Mouse (Mus musculus): ENCODE data around the gene Bbs5. TPM values are rescaled to one million over a fixed set of nuclear protein-coding genes. Genes with fewer than 3 reads are reported as not detected.
"Not testable (repeated sequence)": the region's sequence is repeated elsewhere in the genome, so short reads cannot be mapped to it uniquely, and the experiment has no call there.

The Bbs5 gene
- total RNA-seq, 1 experiment = 8.3 TPM

DNA sequence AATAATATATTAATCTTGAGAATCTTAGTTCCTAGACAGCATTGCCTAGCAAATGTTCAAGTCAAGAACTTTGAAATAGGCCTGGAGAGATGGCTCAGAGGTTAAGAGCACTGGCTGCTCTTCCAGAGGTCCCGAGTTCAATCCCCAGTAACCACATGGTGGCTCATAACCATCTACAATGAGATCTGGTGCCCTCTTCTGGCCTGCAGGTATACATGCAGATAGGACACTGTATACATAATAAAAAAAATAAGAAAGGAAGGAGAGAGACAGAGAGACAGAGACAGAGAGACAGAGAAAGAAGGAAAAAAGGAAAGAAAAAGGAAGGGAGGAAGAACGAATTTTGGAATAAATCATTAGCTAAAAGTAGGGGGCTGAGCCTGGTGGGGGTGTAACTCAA lies 29.7 kb downstream of the Bbs5 start:
- no peak for DNase-seq (ENCODE audit: low read depth, low spot score)
- Histone ChIP-seq H3K4me3 (ENCODE audit: insufficient read depth in 1 of 2, low read depth in 1 of 2, low read length in 2 of 2, poor library complexity in 1 of 2, severe bottlenecking in 1 of 2) (no peak overlapping the region), H3K4me1 (ENCODE audit: control insufficient read depth in 2 of 2, insufficient read depth in 2 of 2, low read length in 2 of 2, poor library complexity in 1 of 2) (no peaks in the 10 kb centered on the region), H3K27ac (ENCODE audit: insufficient read depth, low read depth, low read length, poor library complexity, severe bottlenecking) (no peak overlapping the region), H3K9me3 (ENCODE audit: control insufficient read depth, insufficient read depth, low read depth, low read length) (no peaks in the 10 kb centered on the region), H3K9ac (ENCODE audit: insufficient read depth, low read depth, low read length, poor library complexity, severe bottlenecking) (no peak overlapping the region), H3K36me3 (ENCODE audit: control insufficient read depth, insufficient read depth, low read length, poor library complexity, severe bottlenecking) (no peaks in the 10 kb centered on the region)
- in situ Hi-C loops (cut with MboI; ENCODE audit: low sequenced_read_pairs in 2 of 2, unreplicated experiment in 2 of 2) = no loop called here
- TF ChIP-seq ZNF384 (IDR thresholded peaks at IDR 0.05; ENCODE audit: low read depth, low read length) (peak; percentile 80), MAFK (IDR thresholded peaks at IDR 0.05; ENCODE audit: insufficient read depth, low read depth, low read length) (no peak), CHD2 (IDR thresholded peaks at IDR 0.05; ENCODE audit: low read depth, low read length) (no peak)

DNA sequence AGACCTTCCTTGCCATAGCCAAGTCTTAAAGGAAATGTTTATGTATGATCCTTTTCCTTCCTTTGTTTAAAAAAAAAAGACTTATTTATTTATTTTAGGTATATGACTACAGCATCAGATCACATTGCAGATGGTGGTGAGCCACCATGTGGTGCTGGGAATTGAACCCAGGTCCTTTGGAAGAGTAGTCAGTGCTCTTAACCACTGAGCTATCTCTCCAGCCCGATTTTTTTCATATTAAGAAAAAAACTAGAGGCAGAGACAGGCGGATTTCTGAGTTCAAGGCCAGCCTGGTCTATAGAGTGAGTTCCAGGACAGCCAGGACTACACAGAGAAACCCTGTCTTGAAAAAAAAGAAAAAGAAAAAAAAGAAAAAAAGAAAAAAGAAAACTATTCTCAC lies 30.2 kb downstream of the Bbs5 start:
- H3K4me1 ChIP-seq (ENCODE audit: control insufficient read depth in 2 of 2, insufficient read depth in 2 of 2, low read length in 2 of 2, poor library complexity in 1 of 2); H3K9ac ChIP-seq (ENCODE audit: insufficient read depth, low read depth, low read length, poor library complexity, severe bottlenecking); DNase-seq (ENCODE audit: low read depth, low spot score); H3K4me3 ChIP-seq (ENCODE audit: insufficient read depth in 1 of 2, low read depth in 1 of 2, low read length in 2 of 2, poor library complexity in 1 of 2, severe bottlenecking in 1 of 2); in situ Hi-C loops (cut with MboI; ENCODE audit: low sequenced_read_pairs in 2 of 2, unreplicated experiment in 2 of 2); H3K27ac ChIP-seq (ENCODE audit: insufficient read depth, low read depth, low read length, poor library complexity, severe bottlenecking); H3K9me3 ChIP-seq (ENCODE audit: control insufficient read depth, insufficient read depth, low read depth, low read length); H3K36me3 ChIP-seq (ENCODE audit: control insufficient read depth, insufficient read depth, low read length, poor library complexity, severe bottlenecking): not testable (repeated sequence)

DNA sequence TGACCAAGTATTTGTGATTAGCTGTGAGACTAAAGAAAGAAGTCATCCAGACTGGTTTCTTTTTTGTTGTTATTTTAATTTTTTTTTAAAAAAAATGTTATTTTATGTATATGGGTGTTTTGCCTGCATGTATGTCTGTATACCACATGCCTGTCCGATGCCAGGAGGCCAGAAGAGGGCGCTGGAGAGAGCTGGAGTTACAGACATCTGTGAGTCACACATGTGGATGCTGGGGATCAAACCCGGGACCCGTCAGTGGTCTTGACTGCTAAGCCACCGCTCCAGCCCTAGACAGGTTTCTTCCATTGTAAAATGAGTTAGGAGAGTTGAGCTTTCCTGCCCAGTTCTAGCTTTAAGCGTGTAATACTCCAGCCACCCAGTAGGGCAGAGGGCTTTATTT lies 33.0 kb downstream of the Bbs5 start:
- Histone ChIP-seq H3K9ac (ENCODE audit: insufficient read depth, low read depth, low read length, poor library complexity, severe bottlenecking) (no peak overlapping the region), H3K4me1 (ENCODE audit: control insufficient read depth in 2 of 2, insufficient read depth in 2 of 2, low read length in 2 of 2, poor library complexity in 1 of 2) (no peaks in the 10 kb centered on the region), H3K36me3 (ENCODE audit: control insufficient read depth, insufficient read depth, low read length, poor library complexity, severe bottlenecking) (no peaks in the 10 kb centered on the region), H3K4me3 (ENCODE audit: insufficient read depth in 1 of 2, low read depth in 1 of 2, low read length in 2 of 2, poor library complexity in 1 of 2, severe bottlenecking in 1 of 2) (no peak overlapping the region), H3K9me3 (ENCODE audit: control insufficient read depth, insufficient read depth, low read depth, low read length) (no peaks in the 10 kb centered on the region), H3K27ac (ENCODE audit: insufficient read depth, low read depth, low read length, poor library complexity, severe bottlenecking) (no peak overlapping the region)
- peak; percentile 73 for DNase-seq (ENCODE audit: low read depth, low spot score)
- in situ Hi-C loops (cut with MboI; ENCODE audit: low sequenced_read_pairs in 2 of 2, unreplicated experiment in 2 of 2) = no loop called here
- TF ChIP-seq HCFC1 (IDR thresholded peaks at IDR 0.05; ENCODE audit: borderline replicate concordance, insufficient read depth, low read length) (no peak), ZC3H11A (IDR thresholded peaks at IDR 0.05; ENCODE audit: borderline replicate concordance, low read depth, low read length) (no peak), CHD2 (IDR thresholded peaks at IDR 0.05; ENCODE audit: low read depth, low read length) (no peak), MAFK (IDR thresholded peaks at IDR 0.05; ENCODE audit: insufficient read depth, low read depth, low read length) (no peak), ZNF384 (IDR thresholded peaks at IDR 0.05; ENCODE audit: low read depth, low read length) (no peak)

DNA sequence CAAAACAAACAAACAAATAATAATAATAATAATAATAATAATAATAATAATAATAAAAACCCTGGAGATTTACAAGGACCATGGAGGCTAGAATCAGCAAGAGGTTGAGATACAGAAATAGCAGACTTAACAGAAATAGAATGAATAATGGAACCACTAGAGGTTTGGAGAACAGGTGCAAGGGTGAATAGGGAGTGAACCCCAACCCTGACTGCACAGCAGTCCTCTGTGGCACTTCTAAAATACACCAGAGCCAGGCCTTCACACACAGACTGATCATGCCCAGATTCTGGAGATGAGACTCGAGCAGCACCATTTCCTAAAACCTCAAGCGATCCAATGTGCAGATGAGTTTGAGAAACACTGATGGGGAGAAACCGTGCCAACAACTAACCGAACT lies 35.0 kb downstream of the Bbs5 start:
- Histone ChIP-seq H3K36me3 (ENCODE audit: control insufficient read depth, insufficient read depth, low read length, poor library complexity, severe bottlenecking) (no peaks in the 10 kb centered on the region), H3K27ac (ENCODE audit: insufficient read depth, low read depth, low read length, poor library complexity, severe bottlenecking) (no peak overlapping the region), H3K4me3 (ENCODE audit: insufficient read depth in 1 of 2, low read depth in 1 of 2, low read length in 2 of 2, poor library complexity in 1 of 2, severe bottlenecking in 1 of 2) (no peak overlapping the region), H3K4me1 (ENCODE audit: control insufficient read depth in 2 of 2, insufficient read depth in 2 of 2, low read length in 2 of 2, poor library complexity in 1 of 2) (no peaks in the 10 kb centered on the region), H3K9ac (ENCODE audit: insufficient read depth, low read depth, low read length, poor library complexity, severe bottlenecking) (no peak overlapping the region), H3K9me3 (ENCODE audit: control insufficient read depth, insufficient read depth, low read depth, low read length) (no peaks in the 10 kb centered on the region)
- TF ChIP-seq MAFK (IDR thresholded peaks at IDR 0.05; ENCODE audit: insufficient read depth, low read depth, low read length) = no peak
- no peak for TF ChIP-seq CHD2 (IDR thresholded peaks at IDR 0.05; ENCODE audit: low read depth, low read length)
- TF ChIP-seq ZC3H11A (IDR thresholded peaks at IDR 0.05; ENCODE audit: borderline replicate concordance, low read depth, low read length) = no peak
- no peak for TF ChIP-seq HCFC1 (IDR thresholded peaks at IDR 0.05; ENCODE audit: borderline replicate concordance, insufficient read depth, low read length)
- TF ChIP-seq ZNF384 (IDR thresholded peaks at IDR 0.05; ENCODE audit: low read depth, low read length) = no peak
- in situ Hi-C loops (cut with MboI; ENCODE audit: low sequenced_read_pairs in 2 of 2, unreplicated experiment in 2 of 2) = no loop called here
- no peak for DNase-seq (ENCODE audit: low read depth, low spot score)

DNA sequence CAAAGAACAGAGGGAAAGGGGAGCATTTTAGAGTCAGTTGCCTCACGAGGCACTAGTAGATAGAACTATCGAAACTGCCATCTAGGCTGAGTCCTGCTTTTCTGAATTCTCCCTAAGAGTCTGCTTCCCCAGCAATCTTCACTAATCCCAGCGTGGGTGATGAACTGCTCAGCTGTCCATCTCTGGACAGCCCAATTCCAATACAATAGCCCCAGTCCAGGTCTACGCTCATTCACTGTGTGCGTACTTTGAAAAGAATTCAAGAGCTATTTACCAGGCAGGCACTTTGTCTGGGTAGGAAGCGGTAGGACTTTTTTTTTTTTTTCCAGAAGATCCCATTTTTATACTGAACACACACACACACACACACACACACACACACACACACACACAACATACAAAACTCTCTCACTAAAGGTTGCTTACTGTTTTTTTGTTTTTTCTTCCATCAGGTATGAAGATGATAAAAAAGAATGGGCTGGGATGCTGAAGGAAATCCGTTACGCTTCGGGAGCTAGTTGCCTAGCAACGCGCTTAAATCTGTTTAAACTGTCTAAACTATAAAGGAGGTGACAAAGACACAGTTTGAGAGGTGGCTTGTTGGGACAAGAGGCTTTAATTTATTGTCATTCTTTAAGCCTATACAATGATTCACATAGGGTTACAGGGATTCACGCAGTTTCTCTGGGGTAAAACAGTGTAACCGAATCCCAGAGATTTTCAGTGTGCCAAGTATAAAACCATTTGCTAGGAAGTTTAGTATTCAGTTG lies 36.2 kb downstream of the Bbs5 start:
- TF ChIP-seq CHD2 (IDR thresholded peaks at IDR 0.05; ENCODE audit: low read depth, low read length) (no peak), ZNF384 (IDR thresholded peaks at IDR 0.05; ENCODE audit: low read depth, low read length) (no peak), HCFC1 (IDR thresholded peaks at IDR 0.05; ENCODE audit: borderline replicate concordance, insufficient read depth, low read length) (no peak), ZC3H11A (IDR thresholded peaks at IDR 0.05; ENCODE audit: borderline replicate concordance, low read depth, low read length) (no peak), MAFK (IDR thresholded peaks at IDR 0.05; ENCODE audit: insufficient read depth, low read depth, low read length) (no peak)
- no peak overlapping the region for H3K27ac ChIP-seq (ENCODE audit: insufficient read depth, low read depth, low read length, poor library complexity, severe bottlenecking)
- no peaks in the 10 kb centered on the region for H3K9me3 ChIP-seq (ENCODE audit: control insufficient read depth, insufficient read depth, low read depth, low read length)
- H3K4me1 ChIP-seq (ENCODE audit: control insufficient read depth in 2 of 2, insufficient read depth in 2 of 2, low read length in 2 of 2, poor library complexity in 1 of 2) = no peaks in the 10 kb centered on the region
- no peak overlapping the region for H3K4me3 ChIP-seq (ENCODE audit: insufficient read depth in 1 of 2, low read depth in 1 of 2, low read length in 2 of 2, poor library complexity in 1 of 2, severe bottlenecking in 1 of 2)
- DNase-seq (ENCODE audit: low read depth, low spot score) = no peak
- no peak overlapping the region for H3K9ac ChIP-seq (ENCODE audit: insufficient read depth, low read depth, low read length, poor library complexity, severe bottlenecking)
- no peaks in the 10 kb centered on the region for H3K36me3 ChIP-seq (ENCODE audit: control insufficient read depth, insufficient read depth, low read length, poor library complexity, severe bottlenecking)
- in situ Hi-C loops (cut with MboI; ENCODE audit: low sequenced_read_pairs in 2 of 2, unreplicated experiment in 2 of 2) = no loop called here
